Comparison of ENCODE assay signal across 16 mouse cellular contexts in the genomic region with DNA sequence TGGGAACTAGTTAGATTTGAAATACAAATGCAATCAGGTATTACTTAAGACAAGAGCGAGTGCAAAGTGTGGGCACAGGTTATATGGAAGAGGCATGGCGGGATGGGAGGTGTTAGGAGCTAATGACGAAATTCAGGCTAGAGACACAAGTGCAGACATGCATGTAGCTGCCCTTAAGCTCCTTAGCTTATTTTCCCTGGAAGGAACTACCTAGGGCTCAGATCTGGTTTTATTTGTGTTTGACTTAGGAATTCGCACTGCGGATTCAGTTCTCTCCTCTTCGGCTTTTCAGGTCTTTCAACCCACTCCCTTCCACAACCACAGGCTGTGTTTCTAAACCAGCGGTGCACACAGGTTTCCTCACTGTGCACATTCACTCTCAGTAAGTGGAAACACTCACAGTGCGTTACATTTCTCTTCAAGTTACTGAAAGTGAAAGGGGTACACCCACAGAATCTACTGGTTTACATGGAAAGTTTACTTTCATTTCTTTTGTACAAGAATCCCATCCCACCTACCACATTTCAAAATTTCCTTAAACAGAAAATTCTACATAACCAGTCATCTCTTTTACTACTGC. TPM values are rescaled to one million over a fixed set of nuclear protein-coding genes. Genes with fewer than 3 reads are reported as not detected.
DNase-seq lines count a peak whose midpoint lies in the region; ATAC-seq lines count a peak whose summit lies in the region.
"Had no signal": no experiment of that assay in that cellular context is flagged by ENCODE, and none has a peak within 500 bp of the region (broad histone marks: within the 10 kb centered on the region; RNA-seq: fewer than 3 reads in every experiment).

No protein-coding gene starts in this region.

- H3K36me3 ChIP-seq in neural tube, embryonic 15.5 days, result no peaks in the 10 kb centered on the region

- H3K27ac ChIP-seq in neural tube, embryonic 15.5 days (replicated peaks), result no peak overlapping the region

- no peak overlapping the region for H3K4me3 ChIP-seq in neural tube, embryonic 15.5 days (replicated peaks)

- peak; percentile 61 for DNase-seq in CD4-positive helper T cell, adult 2 months (ENCODE audit: low read depth, low spot score)
- DNase-seq in CD4-positive, CD25-positive, alpha-beta regulatory T cell, adult 2 months (ENCODE audit: low read depth, low spot score), result peak; percentile 50
- peak; percentile 70 for DNase-seq in gonadal fat pad, adult 2 months (ENCODE audit: low read depth)
- DNase-seq in left cerebral cortex, postnatal 10 days (ENCODE audit: extremely low spot score in 1 of 2, low spot score in 2 of 2), result no peak
- DNase-seq in urinary bladder, adult 18-20 months (ENCODE audit: low spot score in 2 of 2), result no peak
- no peak for DNase-seq in T-cell, adult 2 months (ENCODE audit: low spot score)
- DNase-seq: cerebellum, adult 9-10 months; gastrocnemius, postnatal 25 days; kidney, postnatal 36 days; layer of hippocampus, adult 9-11 months; liver, postnatal 0 days; right cerebral cortex, postnatal 4 days had no signal

- H3K9me3 ChIP-seq in neural tube, embryonic 15.5 days (replicated peaks), result no peaks in the 10 kb centered on the region

- H3K4me2 ChIP-seq in neural tube, embryonic 15.5 days, result no peak overlapping the region

- H3K4me1 ChIP-seq in neural tube, embryonic 15.5 days, result peaks cover 36% of the 10 kb centered on the region

- no peak overlapping the region for H3K9ac ChIP-seq in neural tube, embryonic 15.5 days (replicated peaks)
- H3K9ac ChIP-seq: liver, postnatal 0 days had no signal

- 87% methylated on average over 8 of the region's 8 CpGs for WGBS in neural tube, embryonic 15.5 days

- 0 out of 2 replicates have a peak, but pooled peaks have one; percentile 28 for ATAC-seq in megakaryocyte, adult 5-6 weeks (ENCODE audit: poor library complexity, severe bottlenecking)
- ATAC-seq in neural tube, embryonic 15.5 days (ENCODE audit: low FRiP score), result no peak
- ATAC-seq: forebrain, embryonic 14.5 days; liver, postnatal 0 days; midbrain, embryonic 16.5 days had no signal

- intact Hi-C loops in left cerebral cortex, postnatal 10 days (cut with DNase I), result no loop called here

- no peaks in the 10 kb centered on the region for H3K27me3 ChIP-seq in neural tube, embryonic 15.5 days (replicated peaks)

RNA-seq across cellular contexts. Expression of a gene that starts 52.4 kb away (rescaled TPM):
- polyA plus RNA-seq in gonadal fat pad, adult 2 months (2012; rRNA removed), result 18.8 and 19.0 TPM in 2 replicates
- 40.0 and 63.5 TPM in 2 replicates for total RNA-seq in megakaryocyte, adult 5-6 weeks (2015)
- total RNA-seq in megakaryocyte, adult 5-6 weeks (2017), result 29.7 and 40.2 TPM in 2 replicates
- total RNA-seq in left cerebral cortex, postnatal 10 days (2021), result 10 to 100 TPM; 34.6 to 40.3 TPM
- polyA plus RNA-seq in neural tube, embryonic 15.5 days (2015; fragmentation: Nextera tagmentation; extraction: Ambion mirVana), result 43.0 and 71.5 TPM in 2 replicates

Comparison
In these comparisons a context has a peak if more than half of its experiments do, and no peak if none do; other contexts are left out.
1. DNase-seq: peak in CD4-positive helper T cell, adult 2 months (single experiment), CD4-positive, CD25-positive, alpha-beta regulatory T cell, adult 2 months (single experiment) and gonadal fat pad, adult 2 months (single experiment); none in left cerebral cortex, postnatal 10 days (0 of 2), urinary bladder, adult 18-20 months (0 of 2) and T-cell, adult 2 months (single experiment).